Mouse (Mus musculus) right cerebral cortex, postnatal 4 days (tissue): Measurements from ENCODE around the gene 4930550L24Rik.

Experiments used
- DNase-seq: peaks from one replicate; pipeline ENCODE4 v3.0.0-alpha.2; 2022

4930550L24Rik gene

GRCm38 (mm10) chrX:58909060-58909459 lies at the start of gene 4930550L24Rik:
TSS of gene 4930550L24Rik (plus strand) at chrX:58909360.
- no peak for DNase-seq

- DNase-seq: no peak
Observed at GRCm38 (mm10) chrX:58900753-58901152, 8.4 kb upstream of the 4930550L24Rik start.

- DNase-seq: no peak
Observed at GRCm38 (mm10) chrX:58967969-58968368, 58.8 kb downstream of the 4930550L24Rik start.
